Mouse (Mus musculus): ENCODE data around the gene Mctp2. TPM values are rescaled to one million over a fixed set of nuclear protein-coding genes. Genes with fewer than 3 reads are reported as not detected.

Mctp2 gene
- 3.9 and 4.6 TPM in 2 replicates for polyA plus RNA-seq (2014; fragmentation: Nextera tagmentation; extraction: Ambion mirVana)

GRCm38 (mm10) chr7:72306382-72306841 is at the start of gene Mctp2:
Gene Mctp2, minus strand, starts transcription at chr7:72306608.
- Histone ChIP-seq H3K27ac (ENCODE audit: low read length) (0 out of 2 replicates have a peak within 1 kb of the TSS, but pooled peaks have one; percentile 52), H3K27me3 (ENCODE audit: control insufficient read depth, insufficient read depth, low read length) (no peaks in the 10 kb centered on the region), H3K36me3 (ENCODE audit: control insufficient read depth, insufficient read depth, low read length) (no peaks in the 10 kb centered on the region), H3K4me2 (replicated peaks; ENCODE audit: low read depth, low read length) (peak within 1 kb of the TSS; percentile 98), H3K9ac (replicated peaks; ENCODE audit: low read depth, low read length) (peak within 1 kb of the TSS; percentile 28; the same call in 1 of the 2 replicates), H3K9me3 (ENCODE audit: control insufficient read depth, low read depth, low read length) (no peaks in the 10 kb centered on the region), H3K4me1 (ENCODE audit: control insufficient read depth, insufficient read depth, low read length) (no peaks in the 10 kb centered on the region), H3K4me3 (ENCODE audit: low read depth, low read length) (peak within 1 kb of the TSS; percentile 56)
- 0% methylated on average over 28 of the region's 28 CpGs for WGBS
- peak; percentile 96 for ATAC-seq (ENCODE audit: insufficient number of reproducible peaks, insufficient read depth, low FRiP score, low read depth)

GRCm38 (mm10) chr7:72345901-72346300 is 39.5 kb upstream of the Mctp2 start:
- Histone ChIP-seq H3K9me3 (ENCODE audit: control insufficient read depth, low read depth, low read length) (no peaks in the 10 kb centered on the region), H3K9ac (replicated peaks; ENCODE audit: low read depth, low read length) (no peak overlapping the region), H3K27me3 (ENCODE audit: control insufficient read depth, insufficient read depth, low read length) (no peaks in the 10 kb centered on the region), H3K4me1 (ENCODE audit: control insufficient read depth, insufficient read depth, low read length) (no peaks in the 10 kb centered on the region), H3K27ac (ENCODE audit: low read length) (no peak overlapping the region), H3K36me3 (ENCODE audit: control insufficient read depth, insufficient read depth, low read length) (no peaks in the 10 kb centered on the region), H3K4me3 (ENCODE audit: low read depth, low read length) (no peak overlapping the region), H3K4me2 (replicated peaks; ENCODE audit: low read depth, low read length) (no peak overlapping the region)
- no peak for ATAC-seq (ENCODE audit: insufficient number of reproducible peaks, insufficient read depth, low FRiP score, low read depth)

GRCm38 (mm10) chr7:72343751-72344150 is 37.3 kb upstream of the Mctp2 start:
- no peak for ATAC-seq (ENCODE audit: insufficient number of reproducible peaks, insufficient read depth, low FRiP score, low read depth)
- Histone ChIP-seq H3K9ac (replicated peaks; ENCODE audit: low read depth, low read length) (no peak overlapping the region), H3K4me1 (ENCODE audit: control insufficient read depth, insufficient read depth, low read length) (no peaks in the 10 kb centered on the region), H3K36me3 (ENCODE audit: control insufficient read depth, insufficient read depth, low read length) (no peaks in the 10 kb centered on the region), H3K9me3 (ENCODE audit: control insufficient read depth, low read depth, low read length) (no peaks in the 10 kb centered on the region), H3K27ac (ENCODE audit: low read length) (no peak overlapping the region), H3K4me3 (ENCODE audit: low read depth, low read length) (no peak overlapping the region), H3K4me2 (replicated peaks; ENCODE audit: low read depth, low read length) (no peak overlapping the region), H3K27me3 (ENCODE audit: control insufficient read depth, insufficient read depth, low read length) (no peaks in the 10 kb centered on the region)
- 73% methylated on average over 2 of the region's 2 CpGs for WGBS

GRCm38 (mm10) chr7:72342822-72343221 is 36.4 kb upstream of the Mctp2 start:
- no peak for ATAC-seq (ENCODE audit: insufficient number of reproducible peaks, insufficient read depth, low FRiP score, low read depth)
- H3K27me3 ChIP-seq (ENCODE audit: control insufficient read depth, insufficient read depth, low read length): no peaks in the 10 kb centered on the region
- 71% methylated on average over 2 of the region's 2 CpGs for WGBS
- no peak overlapping the region for H3K9ac ChIP-seq (replicated peaks; ENCODE audit: low read depth, low read length)
- H3K27ac ChIP-seq (ENCODE audit: low read length): no peak overlapping the region
- no peaks in the 10 kb centered on the region for H3K9me3 ChIP-seq (ENCODE audit: control insufficient read depth, low read depth, low read length)
- H3K36me3 ChIP-seq (ENCODE audit: control insufficient read depth, insufficient read depth, low read length): no peaks in the 10 kb centered on the region
- H3K4me3 ChIP-seq (ENCODE audit: low read depth, low read length): no peak overlapping the region
- no peak overlapping the region for H3K4me2 ChIP-seq (replicated peaks; ENCODE audit: low read depth, low read length)
- H3K4me1 ChIP-seq (ENCODE audit: control insufficient read depth, insufficient read depth, low read length): no peaks in the 10 kb centered on the region

- Histone ChIP-seq H3K4me3 (ENCODE audit: low read depth, low read length) (no peak overlapping the region), H3K4me2 (replicated peaks; ENCODE audit: low read depth, low read length) (no peak overlapping the region), H3K9me3 (ENCODE audit: control insufficient read depth, low read depth, low read length) (no peaks in the 10 kb centered on the region), H3K27me3 (ENCODE audit: control insufficient read depth, insufficient read depth, low read length) (no peaks in the 10 kb centered on the region), H3K4me1 (ENCODE audit: control insufficient read depth, insufficient read depth, low read length) (no peaks in the 10 kb centered on the region), H3K27ac (ENCODE audit: low read length) (no peak overlapping the region), H3K36me3 (ENCODE audit: control insufficient read depth, insufficient read depth, low read length) (no peaks in the 10 kb centered on the region), H3K9ac (replicated peaks; ENCODE audit: low read depth, low read length) (no peak overlapping the region)
- ATAC-seq (ENCODE audit: insufficient number of reproducible peaks, insufficient read depth, low FRiP score, low read depth): no peak
- WGBS: 58% methylated on average over 5 of the region's 5 CpGs
Observed at GRCm38 (mm10) chr7:72325961-72326360, 19.6 kb upstream of the Mctp2 start.

- H3K27me3 ChIP-seq (ENCODE audit: control insufficient read depth, insufficient read depth, low read length): no peaks in the 10 kb centered on the region
- 80% methylated on average over 4 of the region's 4 CpGs for WGBS
- no peak overlapping the region for H3K4me2 ChIP-seq (replicated peaks; ENCODE audit: low read depth, low read length)
- H3K4me3 ChIP-seq (ENCODE audit: low read depth, low read length): no peak overlapping the region
- no peaks in the 10 kb centered on the region for H3K9me3 ChIP-seq (ENCODE audit: control insufficient read depth, low read depth, low read length)
- no peaks in the 10 kb centered on the region for H3K36me3 ChIP-seq (ENCODE audit: control insufficient read depth, insufficient read depth, low read length)
- H3K27ac ChIP-seq (ENCODE audit: low read length): no peak overlapping the region
- ATAC-seq (ENCODE audit: insufficient number of reproducible peaks, insufficient read depth, low FRiP score, low read depth): no peak
- no peak overlapping the region for H3K9ac ChIP-seq (replicated peaks; ENCODE audit: low read depth, low read length)
- H3K4me1 ChIP-seq (ENCODE audit: control insufficient read depth, insufficient read depth, low read length): no peaks in the 10 kb centered on the region
Observed at GRCm38 (mm10) chr7:72320906-72321305, 14.5 kb upstream of the Mctp2 start.

GRCm38 (mm10) chr7:72320441-72320840 is 14.0 kb upstream of the Mctp2 start:
- Histone ChIP-seq H3K9ac (replicated peaks; ENCODE audit: low read depth, low read length) (no peak overlapping the region), H3K27ac (ENCODE audit: low read length) (no peak overlapping the region), H3K4me2 (replicated peaks; ENCODE audit: low read depth, low read length) (no peak overlapping the region), H3K4me1 (ENCODE audit: control insufficient read depth, insufficient read depth, low read length) (no peaks in the 10 kb centered on the region), H3K36me3 (ENCODE audit: control insufficient read depth, insufficient read depth, low read length) (no peaks in the 10 kb centered on the region), H3K9me3 (ENCODE audit: control insufficient read depth, low read depth, low read length) (no peaks in the 10 kb centered on the region), H3K27me3 (ENCODE audit: control insufficient read depth, insufficient read depth, low read length) (no peaks in the 10 kb centered on the region), H3K4me3 (ENCODE audit: low read depth, low read length) (no peak overlapping the region)
- ATAC-seq (ENCODE audit: insufficient number of reproducible peaks, insufficient read depth, low FRiP score, low read depth): no peak
- WGBS: 90% methylated on average over 4 of the region's 4 CpGs

GRCm38 (mm10) chr7:72314395-72315060 is 8.1 kb upstream of the Mctp2 start:
- WGBS: 70% methylated on average over 9 of the region's 9 CpGs
- Histone ChIP-seq H3K36me3 (ENCODE audit: control insufficient read depth, insufficient read depth, low read length) (no peaks in the 10 kb centered on the region), H3K4me1 (ENCODE audit: control insufficient read depth, insufficient read depth, low read length) (no peaks in the 10 kb centered on the region), H3K9ac (replicated peaks; ENCODE audit: low read depth, low read length) (no peak overlapping the region), H3K9me3 (ENCODE audit: control insufficient read depth, low read depth, low read length) (no peaks in the 10 kb centered on the region), H3K27ac (ENCODE audit: low read length) (no peak overlapping the region), H3K27me3 (ENCODE audit: control insufficient read depth, insufficient read depth, low read length) (no peaks in the 10 kb centered on the region), H3K4me2 (replicated peaks; ENCODE audit: low read depth, low read length) (no peak overlapping the region), H3K4me3 (ENCODE audit: low read depth, low read length) (no peak overlapping the region)
- ATAC-seq (ENCODE audit: insufficient number of reproducible peaks, insufficient read depth, low FRiP score, low read depth): no peak

GRCm38 (mm10) chr7:72313908-72314307 is 7.5 kb upstream of the Mctp2 start:
- H3K27me3 ChIP-seq (ENCODE audit: control insufficient read depth, insufficient read depth, low read length): no peaks in the 10 kb centered on the region
- ATAC-seq (ENCODE audit: insufficient number of reproducible peaks, insufficient read depth, low FRiP score, low read depth): no peak
- no peaks in the 10 kb centered on the region for H3K4me1 ChIP-seq (ENCODE audit: control insufficient read depth, insufficient read depth, low read length)
- no peak overlapping the region for H3K4me2 ChIP-seq (replicated peaks; ENCODE audit: low read depth, low read length)
- no peak overlapping the region for H3K4me3 ChIP-seq (ENCODE audit: low read depth, low read length)
- no peaks in the 10 kb centered on the region for H3K9me3 ChIP-seq (ENCODE audit: control insufficient read depth, low read depth, low read length)
- H3K36me3 ChIP-seq (ENCODE audit: control insufficient read depth, insufficient read depth, low read length): no peaks in the 10 kb centered on the region
- 46% methylated on average over 3 of the region's 3 CpGs for WGBS
- H3K9ac ChIP-seq (replicated peaks; ENCODE audit: low read depth, low read length): no peak overlapping the region
- no peak overlapping the region for H3K27ac ChIP-seq (ENCODE audit: low read length)
